Mouse (Mus musculus) heart, adult 2 months (tissue): ENCODE results near the gene Nubpl. TPM values are rescaled to one million over a fixed set of nuclear protein-coding genes. Genes with fewer than 3 reads are reported as not detected.

Experiments
- DNase-seq, 2 experiments: peaks; one replicate each; pipeline ENCODE4 v3.0.0; 2021
- H3K27ac ChIP-seq: fragments of 200-600 bp; 2 replicates; pipeline ENCODE4 v1.8.1; 2022
- H3K27me3 ChIP-seq: fragments of 200-500 bp; 2 replicates; pipeline ENCODE4 v1.6.1; 2012; ENCODE audit warnings: mild to moderate bottlenecking, low read length, inconsistent platforms, mixed read lengths; ENCODE audit not compliant: control insufficient read depth, insufficient read depth
- H3K36me3 ChIP-seq: fragments of 200-500 bp; 2 replicates; pipeline ENCODE4 v1.6.1; 2012; ENCODE audit warnings: low read length, inconsistent platforms; ENCODE audit not compliant: control insufficient read depth, insufficient read depth
- H3K4me1 ChIP-seq: fragments of 200-500 bp; 2 replicates; pipeline ENCODE4 v1.6.1; 2011; ENCODE audit warnings: low read length; ENCODE audit not compliant: control insufficient read depth, insufficient read depth
- H3K4me3 ChIP-seq: fragments of 200-600 bp; 2 replicates; pipeline ENCODE4 v1.8.1; 2022
- H3K79me2 ChIP-seq: fragments of 200-500 bp; replicated peaks from 2 replicates; pipeline ENCODE4 v1.6.1; 2012; ENCODE audit warnings: mild to moderate bottlenecking, inconsistent platforms, low read length, moderate library complexity, mixed read lengths; ENCODE audit not compliant: control insufficient read depth, insufficient read depth
- H3K9ac ChIP-seq: fragments of 200-500 bp; 2 replicates; pipeline ENCODE4 v1.6.1; 2012; ENCODE audit warnings: low read depth, mild to moderate bottlenecking, control low read depth, inconsistent platforms, low read length, mixed read lengths
- CTCF ChIP-seq: fragments of 200-600 bp; IDR thresholded peaks from 2 replicates; pipeline ENCODE4 v1.8.1; 2022; ENCODE audit warnings: antibody characterized with exemption, mild to moderate bottlenecking, moderate library complexity
- EP300 ChIP-seq: fragments of 200-500 bp; IDR thresholded peaks from 2 replicates; pipeline ENCODE4 v1.6.1; 2011; ENCODE audit warnings: low read depth, low read length, control low read depth; ENCODE audit not compliant: insufficient read depth
- POLR2A ChIP-seq: fragments of 200-500 bp; IDR thresholded peaks from 2 replicates; pipeline ENCODE4 v1.6.1; 2011; ENCODE audit warnings: mild to moderate bottlenecking, low read depth, low read length, control low read depth; ENCODE audit not compliant: insufficient read depth
- WGBS: fragments of 180-500 bp; shearing (Covaris S2); methylation state at CpG from one replicate; pipeline ENCODE4 v1.1.7; 2018; 5-methylcytosine and 5-hydroxymethylcytosine counted together
- intact Hi-C: fragments of 180-260 bp; cut with DNase I; formaldehyde crosslinking; loops from one replicate; pipeline ENCODE4 v1.15.1; 2025
- polyA plus RNA-seq: library from polyadenylated mRNA; depleted of rRNA; stranded (reverse); fragments of >200 nt; gene quantifications from 2 replicates; pipeline ENCODE4 v1.2.3, GENCODE M21; 2012
- total RNA-seq, 2 experiments: library from RNA; stranded (reverse); gene quantifications; 2 replicates each; pipeline ENCODE4 v1.2.3; 2021

Gene Nubpl
- total and polyA plus RNA-seq, 3 experiments, result 3.2 to 10.3 (median 7.5) TPM

GRCm38 (mm10) chr12:52314818-52315217, 217.3 kb downstream of the Nubpl start:
- no peak for TF ChIP-seq EP300
- no peak for TF ChIP-seq POLR2A
- 83% methylated on average over 3 of the region's 3 CpGs for WGBS
- Histone ChIP-seq H3K79me2 (no peaks in the 10 kb centered on the region; the same call in 1 of the 2 replicates), H3K27ac (no peak overlapping the region), H3K4me3 (no peak overlapping the region), H3K4me1 (no peaks in the 10 kb centered on the region), H3K9ac (no peak overlapping the region), H3K36me3 (no peaks in the 10 kb centered on the region), H3K27me3 (no peaks in the 10 kb centered on the region)
- no peak for DNase-seq
- intact Hi-C loops, result no loop called here

GRCm38 (mm10) chr12:52317635-52318034, 220.1 kb downstream of the Nubpl start:
- H3K9ac ChIP-seq, result no peak overlapping the region
- DNase-seq, result no peak
- no peak for TF ChIP-seq EP300
- no peak for TF ChIP-seq POLR2A
- TF ChIP-seq CTCF, result no peak
- H3K36me3 ChIP-seq, result no peaks in the 10 kb centered on the region
- no peaks in the 10 kb centered on the region for H3K27me3 ChIP-seq
- no peaks in the 10 kb centered on the region for H3K79me2 ChIP-seq
- intact Hi-C loops, result no loop called here
- no peak overlapping the region for H3K27ac ChIP-seq
- no peak overlapping the region for H3K4me3 ChIP-seq
- no peaks in the 10 kb centered on the region for H3K4me1 ChIP-seq
- 76% methylated on average over 6 of the region's 6 CpGs for WGBS

GRCm38 (mm10) chr12:52318426-52318825, 220.9 kb downstream of the Nubpl start:
- 61% methylated on average over 9 of the region's 9 CpGs for WGBS
- no peak overlapping the region for H3K27ac ChIP-seq
- H3K9ac ChIP-seq, result no peak overlapping the region

DNA sequence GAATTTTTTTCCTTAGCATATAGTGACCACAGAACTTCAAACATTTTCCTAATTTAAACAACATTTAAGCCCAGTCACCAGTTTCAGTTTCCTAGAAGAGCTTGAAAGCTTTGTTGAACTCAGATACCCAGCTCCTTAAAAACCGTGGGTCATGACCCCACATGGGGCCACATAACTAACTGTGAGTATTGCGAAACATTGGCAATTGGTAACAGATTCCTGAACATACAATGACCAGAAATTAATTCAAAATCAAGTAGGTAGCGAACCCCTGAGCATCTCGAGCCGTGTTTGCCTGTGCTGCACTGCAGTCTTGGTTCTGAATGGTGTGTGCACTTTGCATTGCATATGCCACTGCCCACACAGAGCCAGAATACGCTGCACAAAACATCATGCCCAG, 221.6 kb downstream of the Nubpl start:
- Histone ChIP-seq H3K27me3 (no peaks in the 10 kb centered on the region), H3K27ac (no peak overlapping the region), H3K36me3 (no peaks in the 10 kb centered on the region), H3K4me3 (no peak overlapping the region), H3K4me1 (no peaks in the 10 kb centered on the region), H3K79me2 (no peaks in the 10 kb centered on the region), H3K9ac (no peak overlapping the region)
- no peak for DNase-seq
- TF ChIP-seq EP300 (no peak), POLR2A (no peak), CTCF (no peak)
- intact Hi-C loops, result no loop called here
- WGBS, result 94% methylated on average over 6 of the region's 6 CpGs

More at GRCm38 (mm10) chr12:52318426-52318825, 220.9 kb downstream of the Nubpl start:
- intact Hi-C loops, result no loop called here
- Histone ChIP-seq H3K4me1 (no peaks in the 10 kb centered on the region), H3K27me3 (no peaks in the 10 kb centered on the region), H3K79me2 (no peaks in the 10 kb centered on the region), H3K36me3 (no peaks in the 10 kb centered on the region), H3K4me3 (no peak overlapping the region)
- DNase-seq, result no peak
- TF ChIP-seq EP300 (no peak), POLR2A (no peak), CTCF (no peak)

DNA sequence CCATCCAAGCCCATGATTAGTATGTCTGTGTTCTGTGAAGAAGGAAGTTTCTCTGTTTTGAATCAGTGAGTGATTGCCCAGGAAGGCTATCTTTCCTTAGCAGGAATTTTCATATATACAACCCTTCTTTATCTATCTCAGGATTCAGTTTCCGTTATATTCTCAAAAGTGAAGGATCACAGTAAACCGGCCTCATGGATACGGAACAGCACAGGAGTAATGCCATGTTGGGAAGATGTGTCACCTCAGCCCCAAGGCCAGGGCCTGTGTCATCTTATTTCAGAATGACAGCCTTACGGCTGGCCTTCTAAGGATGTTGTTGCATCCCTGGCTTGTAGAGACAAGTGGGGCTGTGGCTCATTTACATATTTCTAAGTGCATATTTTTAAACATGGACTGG, 231.0 kb downstream of the Nubpl start:
- Histone ChIP-seq H3K4me1 (no peaks in the 10 kb centered on the region), H3K79me2 (no peaks in the 10 kb centered on the region), H3K27ac (no peak overlapping the region), H3K36me3 (no peaks in the 10 kb centered on the region), H3K9ac (no peak overlapping the region), H3K4me3 (no peak overlapping the region), H3K27me3 (no peaks in the 10 kb centered on the region)
- DNase-seq, result no peak
- WGBS, result 90% methylated on average over 4 of the region's 4 CpGs
- intact Hi-C loops, result no loop called here
- TF ChIP-seq CTCF (no peak), POLR2A (no peak), EP300 (no peak)

GRCm38 (mm10) chr12:52335142-52335765, 237.7 kb downstream of the Nubpl start:
- peaks cover 1% of the 10 kb centered on the region; the same call in 1 of the 2 replicates for H3K4me1 ChIP-seq
- H3K27me3 ChIP-seq, result no peaks in the 10 kb centered on the region
- intact Hi-C loops, result no loop called here
- H3K79me2 ChIP-seq, result no peaks in the 10 kb centered on the region
- TF ChIP-seq POLR2A (no peak), CTCF (no peak), EP300 (no peak)
- DNase-seq, result no peak
- WGBS, result 95% methylated on average over 11 of the region's 11 CpGs
- H3K4me3 ChIP-seq, result no peak overlapping the region
- no peak overlapping the region for H3K27ac ChIP-seq
- no peak overlapping the region for H3K9ac ChIP-seq
- H3K36me3 ChIP-seq, result no peaks in the 10 kb centered on the region
